Mouse (Mus musculus) lung, embryonic 16.5 days (tissue): Measurements from ENCODE around the gene Fam13c. TPM values are rescaled to one million over a fixed set of nuclear protein-coding genes. Genes with fewer than 3 reads are reported as not detected.

Experiments used
- ATAC-seq: fragments of 200-750 bp; cut with Nextera tagmentation; 2 replicates; pipeline ENCODE4 v1.8.0; 2017; ENCODE audit warnings: low read depth, mild to moderate bottlenecking, moderate library complexity
- H3K27ac ChIP-seq: fragments of 300-500 bp; sonication (generic); 2 replicates; pipeline ENCODE4 v1.5.1; 2014; ENCODE audit warnings: mild to moderate bottlenecking, control low read depth, low read length
- H3K27me3 ChIP-seq: fragments of 300-500 bp; sonication (generic); 2 replicates; pipeline ENCODE4 v1.6.1; 2014; ENCODE audit warnings: low read depth, low read length, mixed read lengths; ENCODE audit not compliant: control insufficient read depth, insufficient read depth
- H3K36me3 ChIP-seq: fragments of 300-500 bp; sonication (generic); 2 replicates; pipeline ENCODE4 v1.6.1; 2014; ENCODE audit warnings: low read length; ENCODE audit not compliant: control insufficient read depth, insufficient read depth
- H3K4me1 ChIP-seq: fragments of 300-500 bp; sonication (generic); replicated peaks from 2 replicates; pipeline ENCODE4 v1.6.1; 2014; ENCODE audit warnings: low read length, mixed read lengths; ENCODE audit not compliant: control insufficient read depth, insufficient read depth
- H3K4me2 ChIP-seq: fragments of 300-500 bp; sonication (generic); 2 replicates; pipeline ENCODE4 v1.6.1; 2014; ENCODE audit warnings: low read depth, low read length, control low read depth
- H3K4me3 ChIP-seq: fragments of 300-500 bp; sonication (generic); 2 replicates; pipeline ENCODE4 v1.5.1; 2014; ENCODE audit warnings: mild to moderate bottlenecking, low read length, control low read depth
- H3K9ac ChIP-seq: fragments of 300-500 bp; sonication (generic); 2 replicates; pipeline ENCODE4 v1.6.1; 2014; ENCODE audit warnings: low read length, control low read depth
- H3K9me3 ChIP-seq: fragments of 300-500 bp; sonication (generic); 2 replicates; pipeline ENCODE4 v1.6.1; 2016; ENCODE audit warnings: low read length; ENCODE audit not compliant: control insufficient read depth
- WGBS: fragments of 180-500 bp; shearing (Covaris S2); extraction: QIAGEN DNeasy Blood & Tissue Kit; methylation state at CpG from one replicate; pipeline ENCODE4 v1.1.7; 2014; 5-methylcytosine and 5-hydroxymethylcytosine counted together
- polyA plus RNA-seq: library from polyadenylated mRNA; unstranded; fragments of >200 nt; fragmentation: Nextera tagmentation; extraction: Ambion mirVana; gene quantifications from 2 replicates; pipeline ENCODE4 v1.2.1, GENCODE M21; 2015

Fam13c gene
- polyA plus RNA-seq, 1 experiment from 2014 or later = 10.3 TPM

DNA sequence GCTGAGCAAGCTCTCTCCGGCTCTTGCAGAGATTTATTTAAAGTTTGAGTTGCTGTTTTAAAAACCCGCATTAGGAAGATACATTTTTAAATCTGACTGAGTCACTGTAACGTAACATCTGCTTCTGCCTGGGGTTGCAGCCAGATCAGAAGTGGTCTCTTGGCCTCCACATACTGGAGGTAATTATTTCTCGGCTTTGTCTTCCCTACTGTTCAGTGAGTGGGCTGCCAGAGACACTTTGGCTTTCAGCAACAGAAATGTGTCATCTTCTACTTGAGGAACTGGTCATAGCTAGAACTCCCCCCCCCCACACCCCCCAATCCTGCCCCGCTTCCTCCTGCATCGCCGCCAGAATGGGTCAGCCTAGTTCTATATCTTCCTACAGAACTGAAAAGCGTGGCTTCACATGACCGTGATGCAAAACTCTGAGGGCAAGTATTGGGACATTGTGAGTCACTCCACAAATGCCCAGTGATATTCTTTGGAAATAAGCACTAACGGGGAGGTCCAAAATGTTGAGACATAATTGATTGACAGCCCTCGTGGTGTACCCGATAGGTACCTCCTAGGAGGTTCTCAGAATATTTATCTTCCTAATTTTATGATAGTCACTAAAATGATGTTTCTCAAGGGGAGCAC, 90.0 kb downstream of the Fam13c start:
- Histone ChIP-seq H3K27ac (no peak overlapping the region), H3K27me3 (no peaks in the 10 kb centered on the region), H3K4me3 (no peak overlapping the region), H3K4me2 (no peak overlapping the region), H3K36me3 (no peaks in the 10 kb centered on the region), H3K9ac (no peak overlapping the region), H3K4me1 (no peaks in the 10 kb centered on the region), H3K9me3 (no peaks in the 10 kb centered on the region)
- ATAC-seq = 0 out of 2 replicates have a peak, but pooled peaks have one; percentile 31
- 73% methylated on average over 12 of the region's 12 CpGs for WGBS

DNA sequence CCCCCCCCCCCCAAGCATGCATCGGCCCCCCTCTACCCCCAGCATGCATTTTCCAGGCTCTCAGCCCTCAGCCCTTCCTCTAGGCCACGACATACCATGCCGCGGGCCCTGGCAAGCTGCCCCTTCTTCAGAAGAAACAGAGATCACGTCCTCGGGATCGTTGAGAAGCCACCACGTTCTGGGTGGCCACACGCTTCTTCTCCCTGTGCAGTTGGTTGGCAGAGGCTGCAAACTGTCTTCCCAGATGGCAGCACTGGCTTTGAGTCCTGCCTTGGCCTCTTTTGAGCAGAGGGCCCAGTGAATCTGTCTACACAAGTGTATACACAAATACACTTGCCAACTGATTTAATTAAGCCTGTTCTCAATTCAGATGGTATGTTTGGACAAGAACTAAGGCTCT, 92.0 kb downstream of the Fam13c start:
- no peak overlapping the region for H3K4me3 ChIP-seq
- H3K4me2 ChIP-seq = no peak overlapping the region
- no peaks in the 10 kb centered on the region; the same call in 1 of the 2 replicates for H3K9me3 ChIP-seq
- no peaks in the 10 kb centered on the region for H3K4me1 ChIP-seq
- 62% methylated on average over 9 of the region's 9 CpGs for WGBS
- no peak overlapping the region for H3K27ac ChIP-seq
- no peaks in the 10 kb centered on the region for H3K27me3 ChIP-seq
- H3K36me3 ChIP-seq = no peaks in the 10 kb centered on the region
- no peak overlapping the region for H3K9ac ChIP-seq
- ATAC-seq = no peak

DNA sequence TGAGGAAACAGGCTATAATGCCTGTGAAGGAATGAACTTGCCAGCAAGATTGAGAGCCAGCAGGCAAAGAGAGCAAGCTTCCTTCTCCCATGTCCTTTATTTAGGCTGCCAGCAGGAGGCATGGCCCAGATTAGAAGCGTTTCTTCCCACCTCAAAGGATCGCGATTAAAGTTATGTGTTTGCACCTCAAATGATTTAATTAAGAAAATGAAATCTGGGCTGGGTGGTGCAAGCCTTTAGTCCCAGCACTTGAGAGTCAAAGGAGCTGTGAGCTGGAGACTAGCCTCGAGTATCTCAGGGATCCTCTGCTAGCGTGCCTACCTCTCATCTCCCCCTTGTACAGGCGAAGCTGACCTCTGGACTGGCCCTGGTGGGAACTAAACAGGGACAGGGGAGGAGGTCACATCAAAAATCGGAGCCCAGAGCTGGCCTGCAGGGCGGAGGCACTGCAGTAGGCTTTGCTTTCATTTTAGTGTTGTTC, 93.1 kb downstream of the Fam13c start:
- H3K27ac ChIP-seq = no peak overlapping the region
- no peaks in the 10 kb centered on the region for H3K36me3 ChIP-seq
- H3K9ac ChIP-seq = no peak overlapping the region
- H3K27me3 ChIP-seq = no peaks in the 10 kb centered on the region
- H3K4me1 ChIP-seq = no peaks in the 10 kb centered on the region
- WGBS = 74% methylated on average over 8 of the region's 8 CpGs
- no peaks in the 10 kb centered on the region; the same call in 1 of the 2 replicates for H3K9me3 ChIP-seq
- H3K4me3 ChIP-seq = no peak overlapping the region
- ATAC-seq = no peak
- no peak overlapping the region for H3K4me2 ChIP-seq

DNA sequence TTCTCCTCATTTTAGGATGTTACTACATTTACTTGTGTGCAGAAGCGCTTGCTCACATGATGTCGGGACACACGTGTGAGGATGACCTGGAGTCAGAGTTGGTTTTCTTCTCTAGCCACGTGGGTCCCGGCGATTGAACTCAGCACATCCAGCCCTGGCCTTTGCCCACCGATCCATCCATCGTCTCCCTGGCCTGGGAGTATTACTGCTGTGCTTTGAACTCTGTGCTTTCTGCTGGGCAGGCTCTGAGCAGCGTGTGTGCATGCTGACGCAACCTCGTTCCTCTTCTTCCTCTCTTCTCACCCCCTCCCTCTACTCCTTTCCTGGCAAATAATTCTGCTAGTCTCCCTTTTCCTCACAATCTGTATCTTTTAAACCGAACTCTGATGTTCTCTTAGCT, 93.7 kb downstream of the Fam13c start:
- 68% methylated on average over 12 of the region's 12 CpGs for WGBS
- no peak for ATAC-seq
- Histone ChIP-seq H3K27me3 (no peaks in the 10 kb centered on the region), H3K4me2 (no peak overlapping the region), H3K4me3 (no peak overlapping the region), H3K9me3 (no peaks in the 10 kb centered on the region; the same call in 1 of the 2 replicates), H3K4me1 (no peaks in the 10 kb centered on the region), H3K36me3 (no peaks in the 10 kb centered on the region), H3K27ac (no peak overlapping the region), H3K9ac (no peak overlapping the region)

DNA sequence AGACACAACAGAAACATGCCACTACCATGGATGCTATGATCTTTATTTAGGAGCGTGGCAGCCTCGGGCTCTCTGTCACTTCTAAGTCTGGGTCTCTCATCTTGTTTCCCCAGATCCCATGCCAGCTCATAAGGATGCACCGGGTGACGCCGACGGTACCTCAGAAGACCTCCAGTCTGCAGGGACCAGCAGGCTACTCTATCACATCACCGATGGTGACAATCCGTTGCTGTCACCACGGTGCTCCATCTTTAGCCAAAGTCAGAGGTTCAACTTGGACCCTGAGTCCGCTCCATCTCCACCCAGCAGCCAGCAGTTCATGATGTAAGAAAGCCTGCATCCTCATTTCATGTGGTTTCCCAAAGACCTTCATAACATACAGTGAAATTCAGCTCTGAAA, 94.3 kb downstream of the Fam13c start:
- Histone ChIP-seq H3K4me2 (no peak overlapping the region), H3K36me3 (no peaks in the 10 kb centered on the region), H3K27ac (no peak overlapping the region), H3K9me3 (no peaks in the 10 kb centered on the region; the same call in 1 of the 2 replicates), H3K27me3 (no peaks in the 10 kb centered on the region), H3K4me1 (no peaks in the 10 kb centered on the region), H3K4me3 (no peak overlapping the region), H3K9ac (no peak overlapping the region)
- WGBS = 89% methylated on average over 10 of the region's 10 CpGs
- ATAC-seq = no peak

DNA sequence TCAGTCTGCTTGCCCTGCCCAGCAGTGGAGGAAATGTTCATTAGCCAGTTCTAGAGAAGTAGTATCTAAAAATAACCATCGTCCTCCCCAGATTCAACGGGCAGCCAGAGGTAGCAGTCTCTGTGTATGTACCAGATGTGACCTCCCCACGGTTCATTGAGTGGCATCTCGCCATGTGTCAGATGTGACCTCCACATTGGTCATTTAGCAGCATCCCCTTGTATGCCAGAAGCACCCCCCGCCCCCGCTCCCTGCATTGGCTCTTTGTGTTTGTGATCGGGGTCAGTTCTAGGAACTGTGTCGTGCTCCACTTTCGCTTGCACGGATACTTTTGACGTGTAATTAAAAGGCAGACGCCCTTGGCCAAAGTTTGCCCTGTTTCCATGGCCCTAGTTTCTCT, 95.1 kb downstream of the Fam13c start:
- Histone ChIP-seq H3K9ac (no peak overlapping the region), H3K9me3 (no peaks in the 10 kb centered on the region; the same call in 1 of the 2 replicates), H3K36me3 (no peaks in the 10 kb centered on the region), H3K4me3 (no peak overlapping the region), H3K27ac (no peak overlapping the region), H3K4me2 (no peak overlapping the region), H3K4me1 (no peaks in the 10 kb centered on the region), H3K27me3 (no peaks in the 10 kb centered on the region)
- ATAC-seq = no peak
- 84% methylated on average over 12 of the region's 12 CpGs for WGBS

DNA sequence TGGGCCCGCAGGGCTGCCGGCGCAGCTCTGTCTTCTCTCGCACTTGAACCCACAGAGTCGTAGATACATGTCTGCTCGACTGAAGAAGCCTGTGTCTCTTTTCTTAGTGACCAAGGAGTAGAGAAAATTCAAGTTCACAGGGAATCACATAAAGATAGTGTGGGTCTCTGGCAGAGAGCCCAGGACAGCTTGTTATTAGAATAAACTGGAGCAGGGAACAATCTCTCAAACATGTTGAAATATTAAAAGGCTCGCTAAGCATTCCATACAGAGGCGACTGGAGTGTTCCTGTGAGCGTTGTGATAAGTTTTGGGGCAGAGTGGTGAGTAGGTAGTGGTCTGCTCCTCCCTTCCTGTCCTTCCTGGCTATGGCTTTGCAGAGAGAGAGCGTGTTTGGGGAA, 97.4 kb downstream of the Fam13c start:
- no peak overlapping the region for H3K4me2 ChIP-seq
- H3K9me3 ChIP-seq = no peaks in the 10 kb centered on the region; the same call in 1 of the 2 replicates
- H3K4me1 ChIP-seq = no peaks in the 10 kb centered on the region
- H3K4me3 ChIP-seq = no peak overlapping the region
- ATAC-seq = peak; percentile 54; the same call in 1 of the 2 replicates
- no peaks in the 10 kb centered on the region for H3K27me3 ChIP-seq
- H3K36me3 ChIP-seq = no peaks in the 10 kb centered on the region
- no peak overlapping the region for H3K9ac ChIP-seq
- H3K27ac ChIP-seq = no peak overlapping the region
- WGBS = 67% methylated on average over 10 of the region's 10 CpGs

DNA sequence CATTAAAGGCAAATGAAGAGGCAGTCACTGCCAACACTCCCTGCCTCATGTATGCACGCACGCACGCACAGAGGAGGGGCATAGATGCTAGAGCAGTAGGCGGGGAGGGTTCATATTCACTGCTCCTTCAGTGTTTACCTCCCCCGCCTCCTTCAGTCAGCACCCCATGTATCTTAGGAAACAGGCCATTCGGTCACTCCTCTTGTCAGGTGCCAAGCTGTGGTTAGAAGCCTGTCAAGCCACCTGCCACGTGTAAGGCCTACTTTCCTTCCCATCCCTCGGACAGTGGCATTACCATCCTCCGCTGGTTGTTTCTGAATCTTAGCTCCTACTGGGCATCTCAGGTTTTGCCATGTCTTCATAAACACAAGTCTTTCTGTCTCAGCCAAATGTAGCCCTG, 99.0 kb downstream of the Fam13c start:
- no peaks in the 10 kb centered on the region for H3K27me3 ChIP-seq
- H3K27ac ChIP-seq = no peak overlapping the region
- no peaks in the 10 kb centered on the region for H3K36me3 ChIP-seq
- H3K4me2 ChIP-seq = no peak overlapping the region
- no peak overlapping the region for H3K9ac ChIP-seq
- no peak for ATAC-seq
- WGBS = 78% methylated on average over 9 of the region's 9 CpGs
- no peaks in the 10 kb centered on the region; the same call in 1 of the 2 replicates for H3K9me3 ChIP-seq
- no peak overlapping the region for H3K4me3 ChIP-seq
- H3K4me1 ChIP-seq = no peaks in the 10 kb centered on the region

DNA sequence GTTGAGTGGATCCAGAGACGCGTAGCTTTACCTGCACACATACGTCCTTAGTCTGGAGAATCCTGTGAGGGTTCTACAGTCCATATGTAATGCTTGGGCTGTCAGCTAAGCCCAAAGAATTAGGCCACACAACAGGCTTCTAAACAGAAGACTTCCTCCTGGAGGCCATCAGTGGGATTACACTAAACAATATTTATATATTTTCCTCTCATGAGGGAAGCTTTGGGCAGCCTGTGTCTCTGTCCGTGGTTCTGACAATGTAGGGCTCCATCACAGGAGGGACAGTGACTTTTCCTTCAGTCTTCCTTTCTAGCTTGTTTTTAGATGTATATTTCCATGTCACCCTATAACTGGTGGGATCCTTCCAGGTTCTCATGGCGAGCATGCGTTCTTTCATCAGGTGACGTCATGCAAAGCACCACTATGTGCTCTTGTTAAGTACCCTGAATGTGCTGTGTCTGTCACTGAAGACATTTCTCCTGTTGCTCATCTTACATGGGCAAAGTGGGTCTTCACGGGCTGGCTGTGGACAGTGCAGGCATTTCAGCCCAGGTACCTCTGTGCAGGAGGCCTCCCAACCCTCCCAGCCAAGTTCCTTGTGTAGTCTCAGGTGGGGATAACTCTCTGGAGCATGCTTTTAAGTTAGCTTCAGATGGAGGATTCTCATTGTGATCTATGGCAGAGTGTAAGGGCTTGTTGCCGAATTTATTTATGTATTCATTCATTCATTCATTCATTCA, 100.3 kb downstream of the Fam13c start:
- Histone ChIP-seq H3K9me3 (no peaks in the 10 kb centered on the region; the same call in 1 of the 2 replicates), H3K27me3 (no peaks in the 10 kb centered on the region), H3K4me3 (no peak overlapping the region), H3K36me3 (no peaks in the 10 kb centered on the region), H3K4me2 (no peak overlapping the region), H3K27ac (no peak overlapping the region), H3K9ac (no peak overlapping the region), H3K4me1 (no peaks in the 10 kb centered on the region)
- 79% methylated on average over 9 of the region's 9 CpGs for WGBS
- ATAC-seq = no peak
